Mouse (Mus musculus) thymus, postnatal 0 days (tissue): Measurements from ENCODE around the gene Zfp266. TPM values are rescaled to one million over a fixed set of nuclear protein-coding genes. Genes with fewer than 3 reads are reported as not detected.
"Not testable (repeated sequence)": the region's sequence is repeated elsewhere in the genome, so short reads cannot be mapped to it uniquely, and the experiment has no call there.

Source experiments
- DNase-seq: peaks from one replicate; pipeline ENCODE4 v3.0.0-alpha.2; 2015; ENCODE audit warnings: low spot score
- polyA plus RNA-seq: library from polyadenylated mRNA; unstranded; fragments of >200 nt; fragmentation: Nextera tagmentation; extraction: Ambion mirVana; gene quantifications from 2 replicates; pipeline ENCODE4 v1.2.1, GENCODE M21; 2015

Zfp266 gene
- polyA plus RNA-seq: 52.5 and 69.8 TPM in 2 replicates

- DNase-seq: peak; percentile 88
Observed at GRCm38 (mm10) chr9:20521306-20521957, at the start of gene Zfp266. Gene Zfp266 (minus strand): TSS chr9:20521417.

- DNase-seq: not testable (repeated sequence)
Observed at GRCm38 (mm10) chr9:20565326-20566030, 44.3 kb upstream of the Zfp266 start.

GRCm38 (mm10) chr9:20562177-20562576 is 41.0 kb upstream of the Zfp266 start:
- DNase-seq: no peak

- DNase-seq: no peak
Observed at GRCm38 (mm10) chr9:20552698-20553097, 31.5 kb upstream of the Zfp266 start.

GRCm38 (mm10) chr9:20551781-20552275 is 30.6 kb upstream of the Zfp266 start:
- DNase-seq: no peak

GRCm38 (mm10) chr9:20545151-20545550 is 23.9 kb upstream of the Zfp266 start:
- no peak for DNase-seq

GRCm38 (mm10) chr9:20544070-20544821 is 23.0 kb upstream of the Zfp266 start:
- peak; percentile 88 for DNase-seq

GRCm38 (mm10) chr9:20543496-20543895 is 22.3 kb upstream of the Zfp266 start:
- DNase-seq: no peak

GRCm38 (mm10) chr9:20536598-20536997 is 15.4 kb upstream of the Zfp266 start:
- no peak for DNase-seq

- no peak for DNase-seq
Observed at GRCm38 (mm10) chr9:20534326-20534926, 13.2 kb upstream of the Zfp266 start.

- DNase-seq: peak; percentile 6
Observed at GRCm38 (mm10) chr9:20520531-20521210, 546 bp downstream of the Zfp266 start.

GRCm38 (mm10) chr9:20519949-20520348 is 1.3 kb downstream of the Zfp266 start:
- peak; percentile 12 for DNase-seq

GRCm38 (mm10) chr9:20518708-20519107 is 2.5 kb downstream of the Zfp266 start:
- no peak for DNase-seq

GRCm38 (mm10) chr9:20517727-20518126 is 3.5 kb downstream of the Zfp266 start:
- DNase-seq: no peak

- no peak for DNase-seq
Observed at GRCm38 (mm10) chr9:20514016-20514415, 7.2 kb downstream of the Zfp266 start.

GRCm38 (mm10) chr9:20512714-20513113 is 8.5 kb downstream of the Zfp266 start:
- no peak for DNase-seq

- DNase-seq: no peak
Observed at GRCm38 (mm10) chr9:20511645-20512044, 9.6 kb downstream of the Zfp266 start.

GRCm38 (mm10) chr9:20510346-20510745 is 10.9 kb downstream of the Zfp266 start:
- no peak for DNase-seq

- no peak for DNase-seq
Observed at GRCm38 (mm10) chr9:20509676-20510075, 11.5 kb downstream of the Zfp266 start.

- DNase-seq: no peak
Observed at GRCm38 (mm10) chr9:20504801-20505200, 16.4 kb downstream of the Zfp266 start.

- peak; percentile 18 for DNase-seq
Observed at GRCm38 (mm10) chr9:20493281-20493680, 27.9 kb downstream of the Zfp266 start.
